Mouse (Mus musculus): ENCODE results near the gene Ubr3. TPM values are rescaled to one million over a fixed set of nuclear protein-coding genes. Genes with fewer than 3 reads are reported as not detected.

Ubr3 gene
- total and polyA plus RNA-seq, 3 experiments, result 10.1 to 188 (median 25.3) TPM

- TF ChIP-seq E2F4 (IDR thresholded peaks at IDR 0.05; ENCODE audit: borderline replicate concordance, low read depth, low read length), result no peak
- TF ChIP-seq USF1 (IDR thresholded peaks at IDR 0.05; ENCODE audit: low read depth, low read length), result no peak
- no peak for TF ChIP-seq POLR2AphosphoS5 (IDR thresholded peaks at IDR 0.05; ENCODE audit: borderline replicate concordance, low read depth, low read length)
- no peak for TF ChIP-seq ZNF384 (IDR thresholded peaks at IDR 0.05; ENCODE audit: low read depth, low read length)
- Histone ChIP-seq H3K4me3 (ENCODE audit: control insufficient read depth in 1 of 2, insufficient read depth in 1 of 2, low read depth in 2 of 2, low read length in 2 of 2) (no peak overlapping the region), H3K27ac (ENCODE audit: control insufficient read depth, low read depth, low read length) (no peak overlapping the region), H3K9me3 (replicated peaks; ENCODE audit: insufficient read depth, low read length) (no peaks in the 10 kb centered on the region), H3K36me3 (ENCODE audit: control insufficient read depth in 1 of 2, insufficient read depth in 2 of 2, low read length in 2 of 2) (peaks cover 0 to 9% of the 10 kb centered on the region in 2 experiments; a peak in 2 of 4 replicates), H3K27me3 (ENCODE audit: control insufficient read depth in 1 of 2, insufficient read depth in 2 of 2, low read length in 2 of 2) (no peaks in the 10 kb centered on the region; a peak in 1 of 4 replicates), H3K9ac (ENCODE audit: control insufficient read depth, low read depth, low read length, poor library complexity, severe bottlenecking) (no peak overlapping the region), H3K4me1 (ENCODE audit: control insufficient read depth in 1 of 2, insufficient read depth in 2 of 2, low read length in 2 of 2) (peaks cover 3 to 4% of the 10 kb centered on the region in 2 experiments), H3K79me2 (ENCODE audit: control insufficient read depth, insufficient read depth, low read length, poor library complexity) (no peaks in the 10 kb centered on the region)
- no peak for DNase-seq (ENCODE audit: low read depth, low spot score)
Observed at GRCm38 (mm10) chr2:69890843-69891242, 6.2 kb upstream of the Ubr3 start.

GRCm38 (mm10) chr2:69893145-69893544 lies 3.9 kb upstream of the Ubr3 start:
- Histone ChIP-seq H3K4me1 (ENCODE audit: control insufficient read depth in 1 of 2, insufficient read depth in 2 of 2, low read length in 2 of 2) (peaks cover 5 to 6% of the 10 kb centered on the region in 2 experiments), H3K79me2 (ENCODE audit: control insufficient read depth, insufficient read depth, low read length, poor library complexity) (peaks cover 9% of the 10 kb centered on the region), H3K36me3 (ENCODE audit: control insufficient read depth in 1 of 2, insufficient read depth in 2 of 2, low read length in 2 of 2) (peaks cover 0 to 11% of the 10 kb centered on the region in 2 experiments; a peak in 2 of 4 replicates), H3K9ac (ENCODE audit: control insufficient read depth, low read depth, low read length, poor library complexity, severe bottlenecking) (no peak overlapping the region), H3K27ac (ENCODE audit: control insufficient read depth, low read depth, low read length) (no peak overlapping the region), H3K9me3 (replicated peaks; ENCODE audit: insufficient read depth, low read length) (no peaks in the 10 kb centered on the region), H3K4me3 (ENCODE audit: control insufficient read depth in 1 of 2, insufficient read depth in 1 of 2, low read depth in 2 of 2, low read length in 2 of 2) (no peak overlapping the region), H3K27me3 (ENCODE audit: control insufficient read depth in 1 of 2, insufficient read depth in 2 of 2, low read length in 2 of 2) (no peaks in the 10 kb centered on the region; a peak in 1 of 4 replicates)
- TF ChIP-seq POLR2A (IDR thresholded peaks at IDR 0.05; ENCODE audit: control insufficient read depth in 1 of 2, insufficient read depth in 1 of 2, low read depth in 1 of 2, low read length in 2 of 2, poor library complexity in 1 of 2) (no peak), MYB (IDR thresholded peaks at IDR 0.05; ENCODE audit: low read depth, low read length) (no peak)
- DNase-seq (ENCODE audit: low read depth, low spot score), result no peak

- Histone ChIP-seq H3K4me1 (ENCODE audit: control insufficient read depth in 1 of 2, insufficient read depth in 2 of 2, low read length in 2 of 2) (peaks cover 7 to 8% of the 10 kb centered on the region in 2 experiments), H3K9me3 (replicated peaks; ENCODE audit: insufficient read depth, low read length) (no peaks in the 10 kb centered on the region), H3K36me3 (ENCODE audit: control insufficient read depth in 1 of 2, insufficient read depth in 2 of 2, low read length in 2 of 2) (peaks cover 0 to 13% of the 10 kb centered on the region in 2 experiments; a peak in 2 of 4 replicates), H3K4me3 (ENCODE audit: control insufficient read depth in 1 of 2, insufficient read depth in 1 of 2, low read depth in 2 of 2, low read length in 2 of 2) (no peak overlapping the region), H3K9ac (ENCODE audit: control insufficient read depth, low read depth, low read length, poor library complexity, severe bottlenecking) (no peak overlapping the region), H3K27me3 (ENCODE audit: control insufficient read depth in 1 of 2, insufficient read depth in 2 of 2, low read length in 2 of 2) (no peaks in the 10 kb centered on the region; a peak in 1 of 4 replicates), H3K79me2 (ENCODE audit: control insufficient read depth, insufficient read depth, low read length, poor library complexity) (peaks cover 16% of the 10 kb centered on the region), H3K27ac (ENCODE audit: control insufficient read depth, low read depth, low read length) (no peak overlapping the region)
- 0 out of 2 replicates have a peak, but pooled peaks have one; percentile 22 for TF ChIP-seq TBP (IDR thresholded peaks at IDR 0.05; ENCODE audit: low read depth, low read length)
- TF ChIP-seq UBTF (IDR thresholded peaks at IDR 0.05; ENCODE audit: borderline replicate concordance, insufficient read depth, low read depth, low read length), result no peak
- no peak for DNase-seq (ENCODE audit: low read depth, low spot score)
Observed at GRCm38 (mm10) chr2:69893891-69894290, 3.2 kb upstream of the Ubr3 start.
